ENCODE assay signal across 21 mouse cellular contexts in the genomic region with DNA sequence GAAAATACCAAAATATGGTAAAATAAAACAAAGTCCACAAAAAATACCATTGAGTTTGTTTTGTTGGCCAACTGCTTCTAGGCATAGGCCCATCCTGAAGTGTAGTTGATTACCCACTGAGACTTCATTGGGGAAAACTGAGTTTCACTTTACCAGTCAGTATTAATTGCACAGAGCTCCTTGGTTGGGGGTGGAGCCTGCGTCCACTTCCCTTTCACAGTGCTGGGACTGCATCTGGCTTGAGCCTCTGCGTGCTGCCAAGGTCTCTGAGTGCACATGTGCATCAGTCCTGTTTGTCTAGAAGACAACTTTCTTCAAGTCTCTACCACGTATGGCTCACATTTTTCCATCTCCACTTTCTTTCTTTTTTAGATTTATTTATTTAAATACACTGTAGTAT. TPM values are rescaled to one million over a fixed set of nuclear protein-coding genes. Genes with fewer than 3 reads are reported as not detected.
A peak's percentile ranks its signal among the peaks of the same experiment; 100 is the strongest.
DNase-seq lines count a peak whose midpoint lies in the region; ATAC-seq and TF ChIP-seq lines count a peak whose summit lies in the region.
"Had no signal": no experiment of that assay in that cellular context is flagged by ENCODE, and none has a peak within 500 bp of the region (broad histone marks: within the 10 kb centered on the region; RNA-seq: fewer than 3 reads in every experiment).

No protein-coding gene starts in this region.

- no peak overlapping the region for H3K4me3 ChIP-seq in kidney, adult 2 months (ENCODE audit: insufficient read depth, low read depth, low read length)
- 0 out of 4 replicates have a peak overlapping the region, but pooled peaks of 1 of the 2 experiments have one; percentile 24 for H3K4me3 ChIP-seq in MEL (ENCODE audit: control insufficient read depth in 1 of 2, insufficient read depth in 1 of 2, low read depth in 2 of 2, low read length in 2 of 2)
- H3K4me3 ChIP-seq in megakaryocyte, embryonic 14.5 days (replicated peaks), result peak overlapping the region; percentile 21
- H3K4me3 ChIP-seq in hindbrain, embryonic 13.5 days, result no peak overlapping the region
- H3K4me3 ChIP-seq: forebrain, embryonic 12.5 days; hindbrain, embryonic 10.5 days; kidney, embryonic 15.5 days; limb, embryonic 12.5 days had no signal

- peaks cover 67% of the 10 kb centered on the region for H3K79me2 ChIP-seq in MEL (ENCODE audit: control insufficient read depth, insufficient read depth, low read length, poor library complexity)

- DNase-seq in kidney, adult 2 months, result peak; percentile 26
- no peak for DNase-seq in kidney, adult 9 months
- DNase-seq in 3T3-L1 (ENCODE audit: low read depth, low spot score), result peak; percentile 33
- DNase-seq in MEL (ENCODE audit: low read depth, low spot score), result peak; percentile 81
- no peak for DNase-seq in left cerebral cortex, postnatal 14 days (ENCODE audit: low spot score in 2 of 2)
- no peak for DNase-seq in gastrocnemius, adult 8-10 months (ENCODE audit: low spot score in 2 of 2)
- DNase-seq: adrenal gland, adult 2 months; cerebellum, adult 11 months; cerebellum, postnatal 25 days; thymus, postnatal 36 days had no signal

- no peak overlapping the region for H3K4me2 ChIP-seq in hindbrain, embryonic 13.5 days
- H3K4me2 ChIP-seq: forebrain, embryonic 12.5 days; kidney, embryonic 15.5 days; limb, embryonic 12.5 days had no signal

- TF ChIP-seq RAD21 in MEL (IDR thresholded peaks at IDR 0.05; ENCODE audit: low read depth, low read length), result no peak

- intact Hi-C loops in left cerebral cortex, postnatal 14 days (cut with DNase I), result no loop called here

- H3K4me1 ChIP-seq in kidney, adult 2 months (ENCODE audit: control insufficient read depth, insufficient read depth, low read length), result peaks cover 14% of the 10 kb centered on the region
- peaks cover 11 to 12% of the 10 kb centered on the region in 2 experiments for H3K4me1 ChIP-seq in MEL (ENCODE audit: control insufficient read depth in 1 of 2, insufficient read depth in 2 of 2, low read length in 2 of 2)
- peaks cover 80% of the 10 kb centered on the region for H3K4me1 ChIP-seq in megakaryocyte, embryonic 14.5 days
- H3K4me1 ChIP-seq in hindbrain, embryonic 13.5 days (replicated peaks), result peaks cover 36% of the 10 kb centered on the region

- TF ChIP-seq EP300 in MEL (IDR thresholded peaks at IDR 0.05; ENCODE audit: low read depth in 1 of 2, low read length in 2 of 2), result no peak

- no peaks in the 10 kb centered on the region for H3K27me3 ChIP-seq in kidney, adult 2 months (replicated peaks; ENCODE audit: control insufficient read depth, insufficient read depth, low read length)
- H3K27me3 ChIP-seq in MEL (ENCODE audit: control insufficient read depth in 1 of 2, insufficient read depth in 2 of 2, low read length in 2 of 2), result no peaks in the 10 kb centered on the region
- H3K27me3 ChIP-seq in megakaryocyte, embryonic 14.5 days (replicated peaks), result no peaks in the 10 kb centered on the region
- no peaks in the 10 kb centered on the region for H3K27me3 ChIP-seq in hindbrain, embryonic 13.5 days
- H3K27me3 ChIP-seq: forebrain, embryonic 12.5 days; kidney, embryonic 15.5 days; limb, embryonic 12.5 days had no signal

- TF ChIP-seq POLR2A in kidney, adult 2 months (IDR thresholded peaks at IDR 0.05; ENCODE audit: low read depth, low read length), result no peak
- TF ChIP-seq POLR2A in MEL (IDR thresholded peaks at IDR 0.05; ENCODE audit: control insufficient read depth in 1 of 2, insufficient read depth in 1 of 2, low read depth in 1 of 2, low read length in 2 of 2, poor library complexity in 1 of 2), result no peak; a peak in 1 of 4 replicates

- H3K36me3 ChIP-seq in kidney, adult 2 months (ENCODE audit: control insufficient read depth, insufficient read depth, low read length), result no peaks in the 10 kb centered on the region
- peaks cover 0 to 17% of the 10 kb centered on the region in 2 experiments; a peak in 2 of 4 replicates for H3K36me3 ChIP-seq in MEL (ENCODE audit: control insufficient read depth in 1 of 2, insufficient read depth in 2 of 2, low read length in 2 of 2)
- peaks cover 58% of the 10 kb centered on the region for H3K36me3 ChIP-seq in megakaryocyte, embryonic 14.5 days (replicated peaks; ENCODE audit: low read length)
- 0 out of 2 replicates have a peak, but pooled peaks cover 3% of the 10 kb centered on the region for H3K36me3 ChIP-seq in hindbrain, embryonic 13.5 days

- no peak for ATAC-seq in hindbrain, embryonic 13.5 days (ENCODE audit: low FRiP score)
- ATAC-seq: inflammation-experienced regulatory T-cells, adult 6 months; midbrain, embryonic 16.5 days had no signal

- TF ChIP-seq CTCF in kidney, adult 2 months (conservative IDR thresholded peaks at IDR 0.05; ENCODE audit: insufficient read depth, insufficient read length, low read depth, low read length), result no peak
- TF ChIP-seq CTCF in MEL (IDR thresholded peaks at IDR 0.05 in 2 of 3, conservative IDR thresholded peaks at IDR 0.05 in 1 of 3; ENCODE audit: control insufficient read depth in 1 of 3, insufficient read depth in 1 of 3, low read depth in 2 of 3, low read length in 3 of 3, poor library complexity in 1 of 3, severe bottlenecking in 1 of 3), result no peak

- no peak overlapping the region for H3K27ac ChIP-seq in kidney, adult 2 months (ENCODE audit: insufficient read depth, low read depth, low read length)
- H3K27ac ChIP-seq in MEL (ENCODE audit: control insufficient read depth, low read depth, low read length), result no peak overlapping the region
- H3K27ac ChIP-seq in hindbrain, embryonic 13.5 days, result no peak overlapping the region
- H3K27ac ChIP-seq: forebrain, embryonic 12.5 days; hindbrain, embryonic 10.5 days; kidney, embryonic 15.5 days; limb, embryonic 12.5 days; liver, embryonic 14.5 days; macrophage; stomach, postnatal 0 days had no signal

- peak overlapping the region; percentile 30; the same call in 1 of the 2 replicates for H3K9ac ChIP-seq in MEL (ENCODE audit: control insufficient read depth, low read depth, low read length, poor library complexity, severe bottlenecking)
- H3K9ac ChIP-seq in hindbrain, embryonic 13.5 days, result no peak overlapping the region
- H3K9ac ChIP-seq: forebrain, embryonic 12.5 days; kidney, embryonic 15.5 days; limb, embryonic 12.5 days; liver, embryonic 14.5 days had no signal

- no peaks in the 10 kb centered on the region for H3K9me3 ChIP-seq in MEL (replicated peaks; ENCODE audit: insufficient read depth, low read length)
- H3K9me3 ChIP-seq in megakaryocyte, embryonic 14.5 days, result no peaks in the 10 kb centered on the region
- H3K9me3 ChIP-seq in hindbrain, embryonic 13.5 days, result no peaks in the 10 kb centered on the region
- H3K9me3 ChIP-seq: forebrain, embryonic 12.5 days; hindbrain, embryonic 10.5 days; kidney, embryonic 15.5 days; limb, embryonic 12.5 days had no signal

- WGBS in kidney, adult 2 months, result 71% methylated on average over 3 of the region's 3 CpGs
- WGBS in hindbrain, embryonic 13.5 days, result 87% methylated on average over 3 of the region's 3 CpGs

TF ChIP-seq in MEL, 35 proteins besides CTCF, POLR2A, EP300 and RAD21:
- 0 out of 2 replicates have a peak, but pooled peaks have one; percentile 17 for TF ChIP-seq MYC (IDR thresholded peaks at IDR 0.05; ENCODE audit: low read depth, low read length)
- peak; percentile 47; the same call in 1 of the 2 replicates for TF ChIP-seq MXI1 (IDR thresholded peaks at IDR 0.05; ENCODE audit: low read depth, low read length)
- no peak for TF ChIP-seq JUND (IDR thresholded peaks at IDR 0.05; ENCODE audit: low read depth, low read length)
- TF ChIP-seq MAX (IDR thresholded peaks at IDR 0.05; ENCODE audit: low read length), result 0 out of 2 replicates have a peak, but pooled peaks have one; percentile 45

RNA-seq across cellular contexts. Expression of gene Dync1h1, which starts 4.9 kb away (rescaled TPM):
- 186 and 236 TPM in 2 replicates for polyA plus RNA-seq in kidney, adult 2 months (2012; rRNA removed)
- 98.2 and 101 TPM in 2 replicates for total RNA-seq in MEL (2012; rRNA removed)
- 100 to 1,000 TPM; 157 to 230 TPM for polyA plus RNA-seq in MEL (2012; ENCODE audit: insufficient read depth in 1 of 2, insufficient read length in 2 of 2, low read depth in 1 of 2, low replicate concordance in 2 of 2, missing spikeins in 1 of 2)
- polyA plus RNA-seq in megakaryocyte, embryonic 14.5 days (2012; ENCODE audit: insufficient read depth, low replicate concordance), result 119 and 280 TPM in 2 replicates
- 82.4 and 86.8 TPM in 2 replicates for polyA plus RNA-seq in hindbrain, embryonic 13.5 days (2015; fragmentation: Nextera tagmentation; extraction: Ambion mirVana)
- total RNA-seq in left cerebral cortex, postnatal 14 days (2021), result 100 to 1,000 TPM; 318 to 323 TPM
- 10 to 100 TPM; 68.4 to 93.0 (median 74.2) TPM for total RNA-seq in gastrocnemius, adult 8-10 months (2022)

Comparison
In these comparisons a context has a peak if more than half of its experiments do, and no peak if none do; other contexts are left out.
1. DNase-seq: peak in kidney, adult 2 months (single experiment), 3T3-L1 (single experiment) and MEL (single experiment); none in kidney, adult 9 months (single experiment), left cerebral cortex, postnatal 14 days (0 of 2) and gastrocnemius, adult 8-10 months (0 of 2).